Mouse (Mus musculus) c-Kit-positive CD71-negative TER-119-negative erythroid progenitor cells, embryonic 14.5 days (primary cell): ENCODE measurements around the gene Grcc10.

Experiments
- DNase-seq: peaks from one replicate; pipeline ENCODE4 v3.0.0-alpha.2; 2013; ENCODE audit warnings: low read depth

Gene Grcc10

DNA sequence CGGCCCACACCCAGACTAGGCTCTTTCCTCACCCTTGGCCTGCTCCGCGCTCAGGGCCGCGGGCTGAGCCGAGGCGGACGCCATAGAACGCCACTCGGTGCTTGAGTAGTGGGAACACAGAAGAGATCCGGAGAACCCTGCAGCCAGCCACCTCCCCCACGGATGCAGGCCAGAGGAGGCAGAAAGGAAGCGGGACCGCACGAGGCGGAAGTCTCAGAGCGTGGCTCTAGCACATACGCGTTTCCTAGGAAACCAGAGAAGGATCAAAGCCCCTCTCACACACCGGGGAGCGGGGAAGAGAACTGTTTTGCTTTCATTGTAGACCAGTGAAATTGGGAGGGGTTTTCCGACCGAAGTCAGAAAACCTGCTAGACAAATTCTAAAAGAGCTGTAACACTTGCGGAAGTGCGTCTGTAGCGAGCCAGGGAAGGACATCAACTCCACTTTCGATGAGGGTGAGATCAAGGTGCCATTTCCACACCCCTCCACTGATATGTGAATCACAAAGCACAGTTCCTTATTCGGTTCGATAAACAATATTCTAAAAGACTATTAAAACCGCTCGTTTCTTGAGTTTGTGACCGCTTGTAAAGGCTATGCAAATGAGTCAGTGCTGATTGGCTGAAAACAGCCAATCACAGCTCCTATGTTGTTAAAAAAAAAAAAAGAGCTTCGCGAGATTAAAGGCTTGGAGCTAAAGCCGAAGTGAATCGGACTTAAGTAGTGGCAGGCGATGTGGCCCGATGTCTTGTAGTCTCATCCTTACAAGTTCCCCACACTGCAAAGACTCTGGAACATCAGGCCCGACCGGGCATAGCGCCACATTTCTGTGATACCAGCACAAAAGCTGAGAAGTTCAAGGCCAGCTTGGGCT is at the start of gene Grcc10:
Gene Grcc10 (minus strand): TSS at position 487 of the 874 bp plus-strand sequence.
- DNase-seq, result peak; percentile 93

DNA sequence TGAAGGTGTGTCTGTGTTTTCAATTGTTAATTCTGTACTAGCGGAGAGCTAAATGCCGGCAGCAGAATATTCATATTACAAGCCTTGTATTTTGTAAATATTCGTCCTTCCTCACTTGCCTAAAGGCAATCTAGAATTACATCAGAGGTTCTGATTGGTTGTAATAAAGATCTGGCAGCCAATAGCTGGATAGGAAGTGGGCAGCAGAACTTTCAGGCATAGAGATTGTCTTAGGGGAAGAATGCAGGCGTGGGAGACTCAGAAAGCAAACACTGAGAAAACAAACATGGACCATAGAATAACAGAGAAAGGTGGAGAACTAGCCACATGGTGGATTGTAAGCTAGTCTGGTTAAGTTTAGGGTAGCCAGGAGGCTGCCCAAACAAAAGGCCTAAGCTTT is 48.9 kb upstream of the Grcc10 start:
- no peak for DNase-seq

DNA sequence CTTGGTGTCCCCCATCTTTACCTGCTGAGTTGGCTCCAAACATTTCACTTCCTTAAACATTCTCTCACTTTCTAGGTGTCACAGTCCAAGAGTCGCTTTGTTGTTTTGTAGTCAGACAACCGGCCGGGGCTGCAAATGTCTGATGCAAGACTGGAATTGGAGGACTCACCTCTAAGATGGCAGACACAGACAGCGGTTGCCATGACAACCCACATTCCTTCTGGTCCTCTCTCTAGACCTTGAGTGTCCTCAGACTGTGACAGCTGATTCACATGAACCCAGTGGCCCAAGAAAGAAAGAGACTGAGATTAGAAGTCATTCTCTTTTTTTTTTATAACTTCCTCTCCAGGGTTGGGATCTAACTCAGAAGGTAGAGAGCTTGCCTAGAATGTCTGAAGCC is 48.3 kb upstream of the Grcc10 start:
- DNase-seq, result no peak

DNA sequence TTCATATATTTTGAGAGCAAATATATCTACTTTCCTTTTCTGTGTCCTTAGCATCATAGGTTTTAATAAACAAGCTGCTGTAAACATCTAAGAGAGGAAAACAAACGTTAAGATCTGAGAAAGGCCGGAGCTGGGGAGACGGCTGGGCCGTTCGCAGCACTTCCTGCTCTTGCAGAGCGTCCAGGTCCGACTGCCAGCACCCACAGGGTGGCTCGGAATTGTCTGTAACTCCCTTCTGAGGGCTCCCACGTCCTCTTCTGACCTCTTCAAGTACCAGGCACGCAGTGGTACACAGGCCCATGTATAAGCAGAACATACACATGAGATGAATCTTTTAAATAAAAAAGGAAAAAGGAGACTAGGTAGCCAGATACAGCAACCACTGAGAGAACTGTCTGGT is 46.5 kb upstream of the Grcc10 start:
- no peak for DNase-seq

DNA sequence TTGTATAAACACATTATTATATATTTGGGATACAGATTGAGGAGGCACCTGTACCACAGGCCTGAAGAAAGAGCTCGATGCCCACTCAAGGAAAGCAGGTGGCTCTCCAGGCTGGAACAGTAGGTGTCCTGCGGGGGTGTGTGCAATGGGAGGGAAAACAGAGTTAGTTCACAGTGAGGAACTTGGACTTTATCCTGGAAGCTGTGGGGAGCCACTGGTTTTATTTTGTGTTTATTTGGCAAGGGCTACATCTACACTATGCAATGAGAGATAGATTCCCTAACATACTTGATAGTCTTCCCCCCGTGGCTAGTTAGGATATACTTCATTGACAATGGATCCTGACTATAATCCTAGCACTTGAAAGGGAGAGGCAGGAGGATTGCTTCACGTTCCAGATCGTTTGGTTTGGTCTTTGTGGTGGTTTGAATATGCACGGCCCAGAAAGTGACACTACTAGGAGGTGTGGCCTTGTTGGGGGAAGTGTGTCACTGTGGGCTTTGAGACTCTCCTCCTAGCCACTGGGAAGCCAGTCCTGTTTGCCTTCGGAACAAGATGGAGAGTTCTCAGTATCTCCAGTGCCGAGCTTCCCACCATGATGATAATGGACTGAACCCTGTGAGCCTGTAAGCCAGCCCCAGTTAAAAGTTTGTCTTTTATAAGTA is 45.7 kb upstream of the Grcc10 start:
- DNase-seq, result no peak

- DNase-seq, result no peak
These were observed 41.3 kb upstream of the Grcc10 start for GRCm38 (mm10) chr6:124782436-124782835.

DNA sequence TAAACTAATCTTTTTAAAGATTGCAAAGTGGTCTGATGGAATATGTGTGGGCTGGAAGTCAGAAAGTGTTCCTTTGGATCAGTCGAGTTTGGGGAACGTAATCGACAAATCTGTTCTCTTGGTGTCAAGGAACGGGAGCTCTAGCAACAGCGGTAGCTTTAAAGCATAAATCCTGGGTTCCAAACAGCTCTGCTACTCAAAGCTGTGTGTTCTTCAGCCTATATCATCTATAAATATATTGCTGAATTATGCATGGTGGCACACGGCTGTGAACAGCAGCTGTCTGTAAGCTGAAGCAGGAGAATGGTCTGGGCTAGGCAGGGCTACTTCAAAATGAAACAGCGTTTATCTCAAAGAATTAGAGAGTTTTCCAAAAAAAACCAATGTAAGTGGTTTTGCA is 39.7 kb upstream of the Grcc10 start:
- no peak for DNase-seq

DNA sequence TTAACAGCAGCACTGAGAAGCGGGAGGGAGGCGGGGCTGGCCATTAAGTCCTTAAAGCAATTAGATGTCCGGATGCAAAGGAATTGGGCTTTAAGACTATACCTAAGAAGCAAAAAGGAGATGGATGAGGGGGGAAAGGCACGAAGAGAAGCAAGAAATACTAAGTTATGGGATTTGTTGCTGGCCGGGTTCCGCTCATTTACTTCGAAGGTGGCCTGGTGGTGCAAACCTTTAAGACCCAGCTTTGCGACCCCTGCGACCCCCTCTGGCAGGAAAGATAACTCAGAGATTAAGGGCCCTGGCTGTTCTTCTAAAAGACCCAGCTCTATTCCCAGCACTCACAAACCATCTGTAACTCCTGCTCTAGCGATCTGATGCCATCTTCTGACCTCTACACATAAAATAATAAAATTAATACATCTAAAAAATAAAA is 38.8 kb upstream of the Grcc10 start:
- DNase-seq, result no peak

GRCm38 (mm10) chr6:124779222-124779983 is 38.2 kb upstream of the Grcc10 start, which contains the start of gene Lrrc23:
Gene Lrrc23, minus strand, starts transcription at chr6:124779727.
- peak; percentile 74 for DNase-seq

- no peak for DNase-seq
These were observed 29.3 kb upstream of the Grcc10 start for GRCm38 (mm10) chr6:124770511-124770910.

- DNase-seq, result no peak
These were observed 28.8 kb upstream of the Grcc10 start for GRCm38 (mm10) chr6:124770013-124770412.

GRCm38 (mm10) chr6:124769101-124769765 is 28.1 kb upstream of the Grcc10 start, which contains the start of gene Eno2:
Gene Eno2, minus strand, starts transcription at chr6:124769673.
- no peak for DNase-seq

DNA sequence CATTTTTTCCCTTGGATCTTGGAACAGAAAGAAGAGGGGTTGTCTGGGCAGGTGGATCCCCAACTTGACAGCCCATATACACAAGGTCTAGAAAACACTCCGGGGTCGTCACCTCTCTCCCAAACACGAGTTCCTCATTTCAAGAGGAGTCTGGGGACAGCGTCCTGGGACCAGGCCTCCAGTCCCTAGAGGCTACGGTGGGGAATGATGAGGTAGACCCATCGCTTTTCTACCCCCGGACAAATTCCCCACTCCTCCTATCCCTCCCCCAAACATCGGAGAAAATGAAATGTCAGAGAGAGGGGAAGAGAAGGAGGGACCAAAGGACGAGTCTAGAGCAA is 27.5 kb upstream of the Grcc10 start:
- DNase-seq, result no peak

DNA sequence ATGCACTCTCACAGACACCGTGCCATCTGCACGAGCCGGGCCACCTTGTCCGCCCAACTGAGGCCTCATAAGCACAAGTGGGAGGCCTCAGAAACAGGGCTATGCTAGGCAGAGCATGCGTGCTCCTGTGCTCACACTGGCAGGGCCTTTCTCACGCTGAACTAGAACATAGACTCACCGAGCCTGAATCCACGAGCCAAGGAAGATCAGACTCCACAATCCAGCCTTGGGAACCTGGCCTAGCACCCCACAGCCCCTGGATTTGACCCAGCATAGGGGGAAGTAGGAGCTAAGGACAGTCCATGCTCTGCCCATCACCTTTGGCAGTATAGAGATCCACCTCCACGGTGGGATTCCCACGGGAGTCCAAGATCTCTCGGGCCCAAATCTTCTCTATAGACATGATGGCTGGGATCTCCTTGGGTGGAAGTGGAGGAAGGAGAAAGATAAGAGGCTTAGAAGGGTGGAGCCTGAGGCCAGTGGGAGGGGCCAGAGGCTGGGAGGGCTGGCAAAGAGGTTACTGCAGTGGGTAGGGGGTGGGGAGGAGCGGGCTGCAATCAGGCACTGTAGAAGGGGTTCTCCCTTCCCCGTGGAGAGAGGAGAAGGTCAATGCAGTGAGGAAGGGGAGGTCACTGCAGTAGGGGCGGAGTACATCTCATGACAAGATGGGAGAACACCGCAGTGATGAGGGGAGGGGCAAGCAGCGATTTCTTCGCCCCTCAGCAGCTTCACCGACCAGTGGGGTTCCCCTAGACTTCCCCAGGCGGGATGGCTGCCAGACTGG is 26.9 kb upstream of the Grcc10 start:
- no peak for DNase-seq

DNA sequence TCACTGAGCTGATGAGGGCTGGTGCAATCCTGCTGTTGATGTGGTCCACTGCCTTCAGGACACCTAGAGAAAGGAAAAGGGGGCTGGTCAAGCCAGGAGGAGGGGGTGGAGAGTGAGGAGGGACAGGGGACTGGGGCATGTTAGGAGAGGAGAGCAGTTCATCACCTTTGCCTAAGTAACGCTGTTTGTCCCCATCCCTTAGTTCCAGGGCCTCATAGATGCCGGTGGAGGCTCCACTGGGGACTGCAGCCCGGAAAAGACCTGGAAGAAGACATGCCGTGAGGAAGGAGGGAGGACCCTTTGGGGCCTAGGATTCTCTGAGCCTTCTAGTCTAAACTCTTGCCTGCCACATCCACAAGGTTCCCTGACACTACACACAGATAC is 26.4 kb upstream of the Grcc10 start:
- no peak for DNase-seq

GRCm38 (mm10) chr6:124765951-124766350 is 24.8 kb upstream of the Grcc10 start:
- no peak for DNase-seq

DNA sequence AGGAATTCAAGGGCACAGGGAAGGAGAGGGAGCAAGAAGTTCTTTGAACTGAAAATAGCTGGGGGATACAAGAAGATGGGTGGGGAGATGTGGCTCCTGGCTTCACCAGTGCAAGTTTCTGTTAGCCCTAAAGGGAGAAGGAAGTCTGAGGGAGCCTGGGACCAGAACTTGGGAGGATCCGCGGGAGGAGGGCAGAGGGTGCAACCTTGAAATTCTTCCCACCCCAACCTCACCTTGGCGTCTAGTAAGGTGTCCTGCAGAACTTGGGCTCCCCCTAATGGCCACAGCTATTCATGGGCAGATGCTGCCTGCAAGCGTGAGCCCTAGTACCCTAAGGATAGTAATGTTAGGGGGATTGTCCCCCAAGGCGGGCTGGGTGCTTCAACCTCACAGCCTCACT is 18.1 kb upstream of the Grcc10 start:
- peak; percentile 85 for DNase-seq

- DNase-seq, result no peak
These were observed 17.7 kb upstream of the Grcc10 start for GRCm38 (mm10) chr6:124758849-124759232.

DNA sequence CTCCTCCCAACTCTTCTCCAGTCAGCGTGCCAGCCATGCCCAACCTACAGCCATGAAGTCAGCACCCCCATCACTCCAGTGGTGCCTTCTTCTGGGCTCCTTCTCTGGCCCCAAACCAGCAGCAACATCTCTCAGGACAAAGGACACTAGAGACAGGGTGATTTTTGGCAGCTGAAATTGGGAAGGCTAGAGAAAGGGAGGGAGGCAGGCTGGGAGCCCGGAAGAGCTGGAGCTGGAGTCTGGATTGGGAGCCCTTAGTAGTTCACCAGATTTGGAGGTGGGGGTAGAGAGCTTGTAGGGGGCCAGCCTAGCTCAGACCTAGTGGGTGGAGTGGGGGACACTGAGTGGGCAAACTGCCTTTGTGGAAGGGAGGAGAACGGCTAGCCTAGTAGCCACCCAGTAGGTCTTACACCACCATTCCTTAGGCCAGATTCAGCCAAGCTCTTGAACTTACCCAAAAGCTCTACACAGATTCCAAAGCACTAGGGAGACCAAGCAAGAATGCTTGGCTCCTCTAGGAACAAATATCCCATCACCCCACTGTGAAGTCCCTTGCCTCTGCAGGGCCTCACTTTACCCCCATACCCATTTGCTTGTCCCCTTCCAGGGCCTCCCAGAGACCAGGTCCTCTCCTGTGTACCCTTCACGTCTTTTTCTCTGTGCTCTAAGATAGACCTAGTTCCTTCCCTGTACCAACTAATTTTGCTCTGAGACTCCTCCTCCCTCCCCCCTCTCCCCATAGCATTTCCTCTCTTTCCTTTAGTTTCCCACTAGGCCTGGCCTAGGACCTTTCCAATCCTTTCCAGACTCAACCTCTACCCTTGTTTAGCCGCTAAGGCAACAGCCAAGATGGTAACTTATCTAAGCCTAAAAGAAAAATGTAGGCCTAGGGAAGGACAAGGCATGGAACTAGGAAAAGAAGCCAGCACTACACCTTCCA is 17.0 kb upstream of the Grcc10 start:
- DNase-seq, result no peak

DNA sequence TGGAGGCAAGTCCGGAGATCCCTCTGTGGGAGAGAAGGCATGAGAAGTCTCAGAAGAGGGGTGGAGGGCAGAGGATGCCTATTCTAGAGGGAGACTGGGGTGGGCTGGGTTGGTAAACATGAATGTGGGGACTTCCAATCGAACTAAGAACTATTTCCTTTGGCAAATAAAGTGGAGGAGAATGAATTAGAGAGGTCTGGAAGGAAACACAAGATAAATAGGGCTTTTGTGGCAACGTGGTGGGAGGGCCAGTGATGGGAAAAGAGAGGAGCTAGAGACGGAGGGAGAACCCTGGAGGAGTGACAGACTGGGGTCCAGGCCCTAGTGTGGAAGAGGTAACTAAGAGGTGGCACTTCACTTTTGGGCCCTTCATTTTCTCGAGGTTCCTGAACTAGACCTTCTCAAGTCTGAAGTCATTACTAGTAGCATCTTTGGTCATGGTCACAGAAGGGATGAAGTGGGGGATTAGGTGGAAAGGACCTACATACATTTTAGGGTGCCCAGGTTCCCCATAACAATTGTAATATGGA is 16.2 kb upstream of the Grcc10 start:
- no peak for DNase-seq
